Mouse (Mus musculus) cortical plate, adult 2 months (tissue): ENCODE data around the gene D130043K22Rik.

Experiments
- CTCF ChIP-seq: fragments of 200-500 bp; IDR thresholded peaks from 2 replicates; pipeline ENCODE4 v1.5.1; 2011; ENCODE audit warnings: mild to moderate bottlenecking, control low read depth, low read length; ENCODE audit not compliant: insufficient read depth; ENCODE audit errors: extremely low read depth
- POLR2A ChIP-seq: fragments of 200-500 bp; IDR thresholded peaks from 2 replicates; pipeline ENCODE4 v1.6.1; 2011; ENCODE audit warnings: mild to moderate bottlenecking, low read length, control low read depth; ENCODE audit not compliant: insufficient read depth; ENCODE audit errors: extremely low read depth

- no peak for TF ChIP-seq POLR2A
- TF ChIP-seq CTCF, result no peak
Measured at GRCm38 (mm10) chr13:24889554-24889953, 44.6 kb downstream of the D130043K22Rik start.
